Mouse (Mus musculus) forebrain, embryonic 14.5 days (tissue): ENCODE results near the gene Ercc4. TPM values are rescaled to one million over a fixed set of nuclear protein-coding genes. Genes with fewer than 3 reads are reported as not detected.
A peak's percentile ranks its signal among the peaks of the same experiment; 100 is the strongest.

ENCODE experiments used
- ATAC-seq: fragments of 200-750 bp; cut with Nextera tagmentation; 2 replicates; pipeline ENCODE4 v1.8.0; 2017; ENCODE audit warnings: mild to moderate bottlenecking, moderate library complexity
- DNase-seq: peaks from one replicate; pipeline ENCODE4 v3.0.0-alpha.2; 2015; ENCODE audit warnings: low spot score
- H3K27ac ChIP-seq: fragments of 300-500 bp; sonication (generic); 2 replicates; pipeline ENCODE4 v1.5.1; 2014; ENCODE audit warnings: low read depth, mild to moderate bottlenecking, control low read depth, low read length, moderate library complexity
- H3K27me3 ChIP-seq: fragments of 300-500 bp; sonication (generic); replicated peaks from 2 replicates; pipeline ENCODE4 v1.6.1; 2014; ENCODE audit warnings: low read length, control low read depth, mixed read lengths; ENCODE audit not compliant: control insufficient read depth, insufficient read depth
- H3K36me3 ChIP-seq: fragments of 300-500 bp; sonication (generic); 2 replicates; pipeline ENCODE4 v1.6.1; 2014; ENCODE audit warnings: low read length, control low read depth; ENCODE audit not compliant: control insufficient read depth, insufficient read depth
- H3K4me1 ChIP-seq: fragments of 300-500 bp; sonication (generic); 2 replicates; pipeline ENCODE4 v1.6.1; 2014; ENCODE audit warnings: antibody characterized with exemption, low read length, control low read depth; ENCODE audit not compliant: control insufficient read depth, insufficient read depth
- H3K4me2 ChIP-seq: fragments of 300-500 bp; sonication (generic); 2 replicates; pipeline ENCODE4 v1.6.1; 2014; ENCODE audit warnings: mild to moderate bottlenecking, control low read depth, low read length
- H3K4me3 ChIP-seq: fragments of 300-500 bp; sonication (generic); 2 replicates; pipeline ENCODE4 v1.5.1; 2014; ENCODE audit warnings: low read depth, low read length, control low read depth
- H3K9ac ChIP-seq: fragments of 300-500 bp; sonication (generic); 2 replicates; pipeline ENCODE4 v1.6.1; 2014; ENCODE audit warnings: mild to moderate bottlenecking, low read length, control low read depth, moderate library complexity
- H3K9me3 ChIP-seq: fragments of 300-500 bp; sonication (generic); replicated peaks from 2 replicates; pipeline ENCODE4 v1.6.1; 2016; ENCODE audit warnings: low read length, control low read depth, mixed read lengths; ENCODE audit not compliant: control insufficient read depth
- WGBS: fragments of 180-500 bp; shearing (Covaris S2); extraction: QIAGEN DNeasy Blood & Tissue Kit; methylation state at CpG from one replicate; pipeline ENCODE4 v1.1.7; 2014; 5-methylcytosine and 5-hydroxymethylcytosine counted together
- polyA plus RNA-seq: library from polyadenylated mRNA; unstranded; fragments of >200 nt; fragmentation: Nextera tagmentation; extraction: Ambion mirVana; gene quantifications from 2 replicates; pipeline ENCODE4 v1.2.1, GENCODE M21; 2014

Ercc4 gene
- 9.9 and 13.3 TPM in 2 replicates for polyA plus RNA-seq

GRCm38 (mm10) chr16:13109156-13109989 lies at the start of gene Ercc4:
TSS of gene Ercc4 (plus strand) at chr16:13109684.
- H3K9ac ChIP-seq: peak within 1 kb of the TSS; percentile 94
- peak within 1 kb of the TSS; percentile 65 for H3K4me2 ChIP-seq
- peak within 1 kb of the TSS; percentile 72 for H3K4me3 ChIP-seq
- H3K4me1 ChIP-seq: peaks cover 4% of the 10 kb centered on the region; the same call in 1 of the 2 replicates
- H3K27me3 ChIP-seq: no peaks in the 10 kb centered on the region
- H3K9me3 ChIP-seq: no peaks in the 10 kb centered on the region
- peak within 1 kb of the TSS; percentile 85 for H3K27ac ChIP-seq
- H3K36me3 ChIP-seq: peaks cover 16% of the 10 kb centered on the region
- ATAC-seq (peak; percentile 98), DNase-seq (peak; percentile 96)
- 1% methylated on average over 53 of the region's 53 CpGs for WGBS

- Histone ChIP-seq H3K4me2 (no peak overlapping the region), H3K36me3 (no peaks in the 10 kb centered on the region), H3K4me3 (no peak overlapping the region), H3K9me3 (no peaks in the 10 kb centered on the region), H3K9ac (no peak overlapping the region), H3K27ac (no peak overlapping the region), H3K27me3 (no peaks in the 10 kb centered on the region), H3K4me1 (no peaks in the 10 kb centered on the region)
- DNase-seq: no peak
- no peak for ATAC-seq
- 49% methylated on average over 10 of the region's 10 CpGs for WGBS
Measured at GRCm38 (mm10) chr16:13061113-13061512, 48.4 kb upstream of the Ercc4 start.

- Histone ChIP-seq H3K4me3 (no peak overlapping the region), H3K9me3 (no peaks in the 10 kb centered on the region), H3K27me3 (no peaks in the 10 kb centered on the region), H3K4me1 (no peaks in the 10 kb centered on the region), H3K36me3 (no peaks in the 10 kb centered on the region), H3K9ac (no peak overlapping the region), H3K4me2 (no peak overlapping the region), H3K27ac (no peak overlapping the region)
- WGBS: 79% methylated on average over 4 of the region's 4 CpGs
- ATAC-seq: no peak
- no peak for DNase-seq
Measured at GRCm38 (mm10) chr16:13074176-13074575, 35.3 kb upstream of the Ercc4 start.

GRCm38 (mm10) chr16:13080161-13080560 lies 29.3 kb upstream of the Ercc4 start:
- H3K36me3 ChIP-seq: no peaks in the 10 kb centered on the region
- no peak overlapping the region for H3K27ac ChIP-seq
- H3K27me3 ChIP-seq: no peaks in the 10 kb centered on the region
- H3K4me3 ChIP-seq: no peak overlapping the region
- ATAC-seq (no peak), DNase-seq (no peak)
- no peaks in the 10 kb centered on the region for H3K4me1 ChIP-seq
- no peaks in the 10 kb centered on the region for H3K9me3 ChIP-seq
- no peak overlapping the region for H3K9ac ChIP-seq
- no peak overlapping the region for H3K4me2 ChIP-seq
- 79% methylated on average over 6 of the region's 6 CpGs for WGBS

- DNase-seq (no peak), ATAC-seq (no peak)
- H3K4me1 ChIP-seq: no peaks in the 10 kb centered on the region
- no peak overlapping the region for H3K9ac ChIP-seq
- no peak overlapping the region for H3K4me3 ChIP-seq
- no peaks in the 10 kb centered on the region for H3K36me3 ChIP-seq
- H3K4me2 ChIP-seq: no peak overlapping the region
- WGBS: 49% methylated on average over 6 of the region's 6 CpGs
- no peak overlapping the region for H3K27ac ChIP-seq
- H3K27me3 ChIP-seq: no peaks in the 10 kb centered on the region
- H3K9me3 ChIP-seq: no peaks in the 10 kb centered on the region
Measured at GRCm38 (mm10) chr16:13083155-13083798, 26.2 kb upstream of the Ercc4 start.

GRCm38 (mm10) chr16:13108356-13108755 lies 1.1 kb upstream of the Ercc4 start:
- Histone ChIP-seq H3K27ac (no peak overlapping the region), H3K27me3 (no peaks in the 10 kb centered on the region), H3K9me3 (no peaks in the 10 kb centered on the region), H3K9ac (no peak overlapping the region), H3K4me1 (peaks cover 4% of the 10 kb centered on the region; the same call in 1 of the 2 replicates), H3K4me2 (no peak overlapping the region), H3K4me3 (no peak overlapping the region), H3K36me3 (peaks cover 7% of the 10 kb centered on the region; the same call in 1 of the 2 replicates)
- no peak for DNase-seq
- 89% methylated on average over 12 of the region's 12 CpGs for WGBS
- ATAC-seq: no peak

- H3K9ac ChIP-seq: peak overlapping the region; percentile 94
- H3K4me1 ChIP-seq: peaks cover 4% of the 10 kb centered on the region; the same call in 1 of the 2 replicates
- H3K4me2 ChIP-seq: peak overlapping the region; percentile 65
- H3K27ac ChIP-seq: peak overlapping the region; percentile 85
- H3K27me3 ChIP-seq: no peaks in the 10 kb centered on the region
- H3K36me3 ChIP-seq: peaks cover 22% of the 10 kb centered on the region
- WGBS: under 1% methylated on average over 32 of the region's 32 CpGs
- peak overlapping the region; percentile 72 for H3K4me3 ChIP-seq
- ATAC-seq (peak; percentile 78), DNase-seq (peak; percentile 52)
- H3K9me3 ChIP-seq: no peaks in the 10 kb centered on the region
Measured at GRCm38 (mm10) chr16:13109990-13110595, 609 bp downstream of the Ercc4 start.

GRCm38 (mm10) chr16:13114821-13115220 lies 5.3 kb downstream of the Ercc4 start:
- no peak for ATAC-seq
- Histone ChIP-seq H3K4me1 (peaks cover 4% of the 10 kb centered on the region; the same call in 1 of the 2 replicates), H3K4me2 (no peak overlapping the region), H3K36me3 (peaks cover 27% of the 10 kb centered on the region), H3K27ac (no peak overlapping the region), H3K27me3 (no peaks in the 10 kb centered on the region), H3K4me3 (no peak overlapping the region), H3K9ac (no peak overlapping the region), H3K9me3 (no peaks in the 10 kb centered on the region)
- DNase-seq: no peak
- WGBS: 93% methylated on average over 2 of the region's 2 CpGs
